Mouse (Mus musculus) stomach, postnatal 0 days (tissue): ENCODE measurements around the gene Amz2. TPM values are rescaled to one million over a fixed set of nuclear protein-coding genes. Genes with fewer than 3 reads are reported as not detected.

Experiments
- ATAC-seq: fragments of 200-750 bp; cut with Nextera tagmentation; 2 replicates; pipeline ENCODE4 v1.8.0; 2017; ENCODE audit not compliant: low FRiP score, low TSS enrichment
- DNase-seq: peaks from one replicate; pipeline ENCODE4 v3.0.0-alpha.2; 2016; ENCODE audit warnings: low spot score
- H3K27ac ChIP-seq: fragments of 300-500 bp; sonication (generic); replicated peaks from 2 replicates; pipeline ENCODE4 v1.5.1; 2014; ENCODE audit warnings: mild to moderate bottlenecking, control low read depth
- H3K27me3 ChIP-seq: fragments of 300-500 bp; sonication (generic); 2 replicates; pipeline ENCODE4 v1.6.1; 2014; ENCODE audit warnings: low read length; ENCODE audit not compliant: control insufficient read depth, insufficient read depth
- H3K36me3 ChIP-seq: fragments of 300-500 bp; sonication (generic); 2 replicates; pipeline ENCODE4 v1.6.1; 2014; ENCODE audit warnings: low read length, mixed read lengths; ENCODE audit not compliant: control insufficient read depth, insufficient read depth
- H3K4me1 ChIP-seq: fragments of 300-500 bp; sonication (generic); replicated peaks from 2 replicates; pipeline ENCODE4 v1.6.1; 2014; ENCODE audit warnings: antibody characterized with exemption; ENCODE audit not compliant: control insufficient read depth, insufficient read depth
- H3K4me2 ChIP-seq: fragments of 300-500 bp; sonication (generic); replicated peaks from 2 replicates; pipeline ENCODE4 v1.6.1; 2014; ENCODE audit warnings: low read depth, mild to moderate bottlenecking, control low read depth, moderate library complexity
- H3K4me3 ChIP-seq: fragments of 300-500 bp; sonication (generic); 2 replicates; pipeline ENCODE4 v1.5.1; 2014; ENCODE audit warnings: low read depth, low read length, control low read depth
- H3K9ac ChIP-seq: fragments of 300-500 bp; sonication (generic); 2 replicates; pipeline ENCODE4 v1.6.1; 2014; ENCODE audit warnings: mild to moderate bottlenecking, low read length, control low read depth, mixed read lengths
- H3K9me3 ChIP-seq: fragments of 300-500 bp; sonication (generic); 2 replicates; pipeline ENCODE4 v1.6.1; 2016; ENCODE audit warnings: low read length; ENCODE audit not compliant: control insufficient read depth
- CTCF ChIP-seq: IDR thresholded peaks from 2 replicates; pipeline ENCODE4 v1.5.1; 2016; ENCODE audit warnings: antibody characterized with exemption, low read depth, mild to moderate bottlenecking, moderate library complexity
- EP300 ChIP-seq: optimal IDR thresholded peaks from 2 replicates; pipeline ENCODE3; 2016; ENCODE audit warnings: antibody characterized with exemption
- WGBS: fragments of 180-500 bp; shearing (Covaris S2); extraction: QIAGEN DNeasy Blood & Tissue Kit; methylation state at CpG from one replicate; pipeline ENCODE4 v1.1.7; 2014; 5-methylcytosine and 5-hydroxymethylcytosine counted together
- polyA plus RNA-seq: library from polyadenylated mRNA; unstranded; fragments of >200 nt; fragmentation: Nextera tagmentation; extraction: Ambion mirVana; gene quantifications from 2 replicates; pipeline ENCODE4 v1.2.1, GENCODE M21; 2015

Amz2 gene
- polyA plus RNA-seq, 1 experiment from 2014 or later: 21.5 TPM

DNA sequence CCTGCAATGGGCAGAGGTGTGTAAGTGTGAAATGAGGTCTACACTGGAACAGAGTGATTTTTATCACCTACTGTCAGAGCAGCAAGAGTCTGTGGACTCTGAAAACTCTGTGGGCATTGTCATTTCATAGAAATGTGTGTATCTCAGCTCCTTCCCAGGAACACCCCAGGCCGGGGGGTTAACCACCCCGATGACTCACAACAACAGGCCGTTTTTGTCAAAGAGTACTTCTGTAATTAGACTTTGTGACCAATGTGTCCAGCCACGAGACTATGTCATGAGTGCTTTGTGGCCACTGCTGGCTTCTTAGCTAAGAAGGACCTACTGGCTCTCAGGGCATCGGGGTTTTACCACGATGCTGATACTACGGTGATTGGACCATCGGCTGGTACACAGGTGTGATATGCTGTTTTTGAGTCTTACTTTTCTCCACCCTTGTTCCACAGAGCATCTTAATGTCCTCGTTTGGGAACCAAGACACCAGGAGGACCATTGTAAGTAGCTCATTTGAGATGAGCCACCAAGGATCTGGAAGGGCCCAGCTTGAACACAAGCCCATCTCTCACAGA lies 8.2 kb upstream of the Amz2 start:
- WGBS: 82% methylated on average over 9 of the region's 9 CpGs
- H3K4me2 ChIP-seq: no peak overlapping the region
- no peak overlapping the region for H3K4me3 ChIP-seq
- H3K27ac ChIP-seq: no peak overlapping the region
- TF ChIP-seq EP300 (no peak), CTCF (no peak)
- H3K9ac ChIP-seq: no peak overlapping the region
- no peaks in the 10 kb centered on the region for H3K4me1 ChIP-seq
- DNase-seq: no peak
- no peaks in the 10 kb centered on the region for H3K27me3 ChIP-seq
- H3K36me3 ChIP-seq: no peaks in the 10 kb centered on the region
- H3K9me3 ChIP-seq: no peaks in the 10 kb centered on the region; the same call in 1 of the 2 replicates
- no peak for ATAC-seq

DNA sequence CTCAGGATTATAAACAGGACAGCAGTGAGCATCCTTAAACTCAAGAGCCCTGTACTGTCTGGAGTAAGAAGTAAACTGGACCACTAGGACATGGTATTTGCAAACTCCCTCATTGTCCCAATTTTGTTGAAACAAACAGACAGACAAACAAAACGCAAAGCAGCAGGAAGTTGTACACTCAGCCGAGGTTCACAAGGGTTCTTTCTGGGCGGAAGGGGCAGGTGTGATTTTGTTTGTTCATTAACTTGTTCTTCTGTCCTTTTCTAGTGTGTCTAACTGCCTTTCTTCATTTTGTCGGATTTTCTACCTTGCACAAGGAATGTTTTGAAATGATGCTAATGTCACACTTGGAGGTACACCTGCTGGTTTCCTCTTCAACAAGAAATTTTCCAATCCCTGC lies 6.3 kb upstream of the Amz2 start:
- no peaks in the 10 kb centered on the region for H3K36me3 ChIP-seq
- TF ChIP-seq EP300 (no peak), CTCF (no peak)
- H3K9ac ChIP-seq: no peak overlapping the region
- H3K27me3 ChIP-seq: no peaks in the 10 kb centered on the region
- H3K9me3 ChIP-seq: no peaks in the 10 kb centered on the region; the same call in 1 of the 2 replicates
- ATAC-seq (no peak), DNase-seq (no peak)
- WGBS: 37% methylated on average over 4 of the region's 4 CpGs
- H3K4me2 ChIP-seq: no peak overlapping the region
- no peaks in the 10 kb centered on the region for H3K4me1 ChIP-seq
- no peak overlapping the region for H3K27ac ChIP-seq
- no peak overlapping the region for H3K4me3 ChIP-seq

GRCm38 (mm10) chr11:109419961-109420566 lies 5.7 kb upstream of the Amz2 start:
- Histone ChIP-seq H3K9ac (no peak overlapping the region), H3K4me3 (no peak overlapping the region), H3K36me3 (no peaks in the 10 kb centered on the region), H3K27ac (no peak overlapping the region), H3K27me3 (no peaks in the 10 kb centered on the region), H3K4me1 (no peaks in the 10 kb centered on the region), H3K4me2 (no peak overlapping the region), H3K9me3 (no peaks in the 10 kb centered on the region; the same call in 1 of the 2 replicates)
- ATAC-seq (0 out of 2 replicates have a peak, but pooled peaks have one; percentile 21), DNase-seq (no peak)
- 54% methylated on average over 16 of the region's 16 CpGs for whole genome bisulfite sequencing
- TF ChIP-seq EP300: no peak
- no peak for TF ChIP-seq CTCF

DNA sequence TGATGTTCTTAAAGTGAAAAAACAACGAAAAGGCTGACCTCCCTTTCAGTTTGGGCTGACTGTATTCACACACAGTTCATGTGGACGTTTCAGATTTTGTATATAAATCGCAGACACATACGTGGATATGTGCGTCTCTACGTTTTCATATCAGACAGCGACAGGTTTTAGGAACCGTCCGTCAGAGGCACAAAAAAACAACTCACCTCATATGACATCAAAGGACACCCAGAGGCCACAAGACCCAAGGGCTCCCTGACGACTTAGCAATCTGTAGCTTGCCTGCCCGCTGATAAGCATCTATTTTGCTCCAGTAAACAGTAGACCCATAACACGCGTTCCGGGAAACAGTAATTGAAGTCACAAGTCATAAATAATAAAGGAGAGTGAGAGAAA lies 5.2 kb upstream of the Amz2 start:
- ATAC-seq: no peak
- TF ChIP-seq EP300 (no peak), CTCF (no peak)
- H3K4me2 ChIP-seq: no peak overlapping the region
- H3K9me3 ChIP-seq: no peaks in the 10 kb centered on the region; the same call in 1 of the 2 replicates
- H3K27me3 ChIP-seq: no peaks in the 10 kb centered on the region
- no peak overlapping the region for H3K4me3 ChIP-seq
- H3K27ac ChIP-seq: no peak overlapping the region
- no peak overlapping the region for H3K9ac ChIP-seq
- DNase-seq: no peak
- H3K36me3 ChIP-seq: no peaks in the 10 kb centered on the region
- 75% methylated on average over 14 of the region's 14 CpGs for WGBS
- H3K4me1 ChIP-seq: no peaks in the 10 kb centered on the region; the same call in 1 of the 2 replicates

DNA sequence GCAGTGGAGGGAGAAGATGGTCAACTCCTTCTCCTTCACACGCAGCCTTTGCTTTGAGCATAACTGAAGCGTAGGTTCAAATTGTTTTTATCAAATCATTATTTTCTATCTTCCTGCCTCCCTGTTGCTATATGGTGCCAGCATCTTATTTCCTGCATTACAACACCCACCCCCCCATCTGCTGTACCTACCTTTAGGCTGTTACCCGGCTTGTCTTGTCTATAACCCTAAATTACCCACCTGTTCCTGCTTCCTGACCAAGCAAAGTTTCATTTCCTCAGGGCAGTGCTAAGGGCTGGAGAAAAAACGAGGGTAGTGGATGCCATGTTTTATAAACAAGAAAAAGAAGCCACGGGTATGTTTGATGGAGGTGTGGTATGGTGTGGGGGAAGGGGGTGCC lies 4.5 kb upstream of the Amz2 start:
- H3K4me3 ChIP-seq: no peak overlapping the region
- no peaks in the 10 kb centered on the region; the same call in 1 of the 2 replicates for H3K4me1 ChIP-seq
- H3K36me3 ChIP-seq: no peaks in the 10 kb centered on the region
- no peak for ATAC-seq
- H3K4me2 ChIP-seq: no peak overlapping the region
- H3K9ac ChIP-seq: no peak overlapping the region
- no peak for DNase-seq
- TF ChIP-seq EP300: no peak
- TF ChIP-seq CTCF: no peak
- no peak overlapping the region for H3K27ac ChIP-seq
- WGBS: 73% methylated on average over 5 of the region's 5 CpGs
- no peaks in the 10 kb centered on the region for H3K27me3 ChIP-seq
- no peaks in the 10 kb centered on the region; the same call in 1 of the 2 replicates for H3K9me3 ChIP-seq

GRCm38 (mm10) chr11:109422263-109422662 lies 3.5 kb upstream of the Amz2 start:
- TF ChIP-seq CTCF: peak; percentile 32; the same call in 1 of the 2 replicates
- no peak for TF ChIP-seq EP300

More at GRCm38 (mm10) chr11:109422263-109422662, 3.5 kb upstream of the Amz2 start:
- Histone ChIP-seq H3K36me3 (no peaks in the 10 kb centered on the region), H3K4me3 (no peak overlapping the region), H3K27ac (no peak overlapping the region), H3K4me1 (no peaks in the 10 kb centered on the region; the same call in 1 of the 2 replicates), H3K9ac (no peak overlapping the region), H3K9me3 (no peaks in the 10 kb centered on the region; the same call in 1 of the 2 replicates), H3K4me2 (no peak overlapping the region), H3K27me3 (no peaks in the 10 kb centered on the region)
- ATAC-seq (no peak), DNase-seq (no peak)
- 98% methylated on average over 4 of the region's 4 CpGs for WGBS
